Mouse (Mus musculus): ENCODE measurements around the gene Rnaseh2a. TPM values are rescaled to one million over a fixed set of nuclear protein-coding genes. Genes with fewer than 3 reads are reported as not detected.
"Not testable (repeated sequence)": the region's sequence is repeated elsewhere in the genome, so short reads cannot be mapped to it uniquely, and the experiment has no call there.

Rnaseh2a gene
- total RNA-seq, 2 experiments from 2014 or later, result 45.8 to 59.8 TPM

DNA sequence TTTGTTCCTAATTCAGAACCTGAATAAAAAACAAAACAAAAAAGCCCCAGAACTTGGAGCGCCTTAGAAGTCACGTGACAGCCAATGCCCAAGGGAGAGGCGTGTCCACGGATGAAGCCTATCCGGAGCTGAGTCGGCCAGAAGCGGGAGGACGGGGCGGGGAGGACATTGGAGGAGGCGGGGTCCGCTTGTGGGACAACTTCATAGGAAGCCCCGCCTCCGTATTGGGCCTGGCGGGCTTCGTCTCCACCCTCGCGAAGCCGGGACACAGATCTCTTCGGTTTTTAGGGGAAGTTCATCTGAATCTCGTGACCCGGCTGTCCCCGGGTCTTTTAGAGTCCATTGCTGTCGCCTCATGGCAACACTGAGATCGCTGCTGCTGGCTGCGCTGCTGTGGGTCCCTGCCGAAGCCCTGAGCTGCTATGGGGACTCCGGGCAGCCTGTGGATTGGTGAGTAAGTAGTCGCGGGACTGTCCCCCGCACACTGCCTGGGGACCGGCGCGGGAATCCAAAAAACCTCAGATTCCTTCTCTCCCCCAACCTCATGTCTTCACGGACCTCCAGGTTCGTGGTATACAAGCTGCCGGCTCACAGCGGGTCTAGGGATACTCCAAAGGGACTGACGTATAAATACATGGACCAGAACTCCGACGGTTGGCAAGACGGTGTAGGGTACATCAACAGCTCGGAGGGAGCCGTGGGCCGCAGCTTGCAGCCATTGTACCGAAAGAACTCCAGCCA, 61.0 kb downstream of the Rnaseh2a start, which contains the start of gene Dnase2a:
Gene Dnase2a, plus strand, starts transcription at position 140 of the 741 bp plus-strand sequence.
- peak; percentile 70 to 73 for DNase-seq (ENCODE audit: low spot score in 2 of 2)

- not testable (repeated sequence) for DNase-seq (ENCODE audit: low spot score in 2 of 2)
Observed at GRCm38 (mm10) chr8:84907979-84908378, 61.6 kb downstream of the Rnaseh2a start.

GRCm38 (mm10) chr8:84907493-84907892, 62.1 kb downstream of the Rnaseh2a start:
- no peak for DNase-seq (ENCODE audit: low spot score in 2 of 2)

GRCm38 (mm10) chr8:84907037-84907436, 62.5 kb downstream of the Rnaseh2a start:
- DNase-seq (ENCODE audit: low spot score in 2 of 2), result no peak

Small RNAs within 50 kb of the gene (microRNA-seq; reads per million reads assigned to microRNA genes)
- 2.5 to 3.2 reads per million in 2 experiments for gene Gm24197

Other genes starting within 250 kb of the Rnaseh2a start
- gene G430095P16Rik, start 246.8 kb downstream of the Rnaseh2a start, total RNA-seq (2021), result not detected
- gene Nfix, start 169.4 kb downstream of the Rnaseh2a start, total RNA-seq (2021), result 100 to 1,000 TPM; 291 to 300 TPM
- gene Dand5, start 146.9 kb downstream of the Rnaseh2a start, total RNA-seq (2021), result 10 to 100 TPM; 10.2 to 10.8 TPM
- 10 to 100 TPM; 26.6 to 28.5 TPM for gene Gadd45gip1, start 138.2 kb downstream of the Rnaseh2a start, total RNA-seq (2021)
- gene Rad23a, start 129.1 kb downstream of the Rnaseh2a start, total RNA-seq (2021), result 10 to 100 TPM; 78.9 to 79.8 TPM
- gene Calr, start 122.8 kb downstream of the Rnaseh2a start, total RNA-seq (2021), result 100 to 1,000 TPM; 456 to 475 TPM
- 10 to 100 TPM; 45.8 to 48.2 TPM for gene Farsa, start 112.8 kb downstream of the Rnaseh2a start, total RNA-seq (2021)
- 1 to 10 TPM; 6.7 to 8.4 TPM for gene Syce2, start 97.7 kb downstream of the Rnaseh2a start, total RNA-seq (2021)
- gene Gcdh, start 75.8 kb downstream of the Rnaseh2a start, total RNA-seq (2021), result 10 to 100 TPM; 34.8 to 39.1 TPM
- gene Klf1, start 67.8 kb downstream of the Rnaseh2a start, total RNA-seq (2021), result under 1 TPM in 1 of 2 experiments, not detected in 1; 0.28 TPM
- gene Dnase2a, start 61.2 kb downstream of the Rnaseh2a start, total RNA-seq (2021), result 1 to 10 TPM; 3.2 to 3.7 TPM
- 10 to 100 TPM; 75.6 to 83.6 TPM for gene Mast1, start 32.4 kb downstream of the Rnaseh2a start, total RNA-seq (2021)
- 1 to 10 TPM in 1 of 2 experiments, under 1 TPM in 1; 0.91 to 1.3 TPM for gene Rtbdn, start 22.8 kb downstream of the Rnaseh2a start, total RNA-seq (2021)
- gene Gm49661, start 334 bp downstream of the Rnaseh2a start, total RNA-seq (2021), result not detected
- 100 to 1,000 TPM; 338 to 344 TPM for gene Prdx2, start 180 bp downstream of the Rnaseh2a start, total RNA-seq (2021)
- gene Junb, start 9.0 kb upstream of the Rnaseh2a start, total RNA-seq (2021), result 100 to 1,000 TPM; 119 to 130 TPM
- gene Hook2, start 20.8 kb upstream of the Rnaseh2a start, total RNA-seq (2021), result 1 to 10 TPM; 9.6 to 9.7 TPM
- not detected for gene Best2, start 44.8 kb upstream of the Rnaseh2a start, total RNA-seq (2021)
- gene Asna1, start 55.5 kb upstream of the Rnaseh2a start, total RNA-seq (2021), result 100 to 1,000 TPM; 130 to 138 TPM
- gene Trir, start 57.1 kb upstream of the Rnaseh2a start, total RNA-seq (2021), result 100 to 1,000 TPM; 129 to 134 TPM
- gene Tnpo2, start 67.1 kb upstream of the Rnaseh2a start, total RNA-seq (2021), result 100 to 1,000 TPM; 171 to 176 TPM
- gene Fbxw9, start 90.3 kb upstream of the Rnaseh2a start, total RNA-seq (2021), result 10 to 100 TPM; 16.2 to 17.5 TPM
- gene Gm5741, start 98.2 kb upstream of the Rnaseh2a start, total RNA-seq (2021), result not detected
- 10 to 100 TPM; 63.8 to 68.7 TPM for gene Dhps, start 102.0 kb upstream of the Rnaseh2a start, total RNA-seq (2021)
- 10 to 100 TPM; 58.4 to 64.3 TPM for gene Wdr83os, start 111.0 kb upstream of the Rnaseh2a start, total RNA-seq (2021)
- gene Wdr83, start 111.5 kb upstream of the Rnaseh2a start, total RNA-seq (2021), result 10 to 100 TPM; 24.3 to 24.5 TPM
- 10 to 100 TPM; 30.8 to 36.9 TPM for gene Man2b1, start 113.5 kb upstream of the Rnaseh2a start, total RNA-seq (2021)
- 1 to 10 TPM; 7.8 to 8.8 TPM for gene Zfp791, start 153.3 kb upstream of the Rnaseh2a start, total RNA-seq (2021)
- not detected for gene Cks1brt, start 182.2 kb upstream of the Rnaseh2a start, total RNA-seq (2021)

Data from left cerebral cortex, adult 18-20 months (tissue).